Mouse (Mus musculus): ENCODE measurements around the gene Spsb4. TPM values are rescaled to one million over a fixed set of nuclear protein-coding genes. Genes with fewer than 3 reads are reported as not detected.

Gene Spsb4
- polyA plus RNA-seq, 1 experiment from 2014 or later, result 55.5 TPM

DNA sequence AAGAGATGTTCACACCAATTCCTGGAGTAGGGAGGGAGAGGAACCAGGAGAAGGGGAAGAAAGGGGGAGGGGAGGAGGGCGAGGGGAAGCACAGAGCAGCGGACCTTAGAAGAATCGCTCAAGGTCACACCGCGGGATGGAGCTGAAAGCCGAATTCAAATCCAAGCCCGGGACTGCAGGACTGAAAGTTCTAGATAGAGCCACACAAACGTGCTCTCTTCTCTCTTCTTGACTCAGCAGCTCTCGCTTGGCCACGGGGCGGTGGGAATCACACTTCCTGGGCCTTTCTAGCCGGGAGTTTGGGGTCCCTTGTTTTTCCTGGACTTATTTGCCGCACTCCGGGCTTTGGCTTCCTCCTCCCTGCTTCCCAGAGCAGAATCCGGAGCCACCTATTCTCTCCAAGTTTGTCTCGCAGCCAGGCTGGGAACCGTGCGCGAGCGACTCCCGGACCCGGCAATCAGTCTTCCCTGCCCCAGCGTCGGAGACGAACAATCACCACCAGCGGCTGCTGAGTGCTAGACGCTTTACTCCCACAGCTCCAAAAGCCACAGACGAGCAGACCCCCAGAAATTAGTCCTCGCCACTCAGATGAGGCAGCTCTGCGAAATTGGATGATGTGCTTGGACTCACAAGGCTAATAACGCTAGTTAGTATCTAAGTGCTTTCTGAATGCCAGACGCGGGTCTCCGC is 1.4 kb downstream of the Spsb4 start:
- Histone ChIP-seq H3K9ac (peak overlapping the region; percentile 89), H3K27ac (replicated peaks) (peak overlapping the region; percentile 95), H3K4me3 (peak overlapping the region; percentile 72), H3K4me2 (peak overlapping the region; percentile 81), H3K4me1 (peaks cover 61% of the 10 kb centered on the region), H3K9me3 (no peaks in the 10 kb centered on the region), H3K36me3 (no peaks in the 10 kb centered on the region), H3K27me3 (replicated peaks) (peaks cover 5% of the 10 kb centered on the region; the same call in 1 of the 2 replicates)
- WGBS, result under 1% methylated on average over 34 of the region's 34 CpGs
- ATAC-seq (ENCODE audit: extremely low read depth, insufficient number of reproducible peaks, low FRiP score, low TSS enrichment), result no peak

DNA sequence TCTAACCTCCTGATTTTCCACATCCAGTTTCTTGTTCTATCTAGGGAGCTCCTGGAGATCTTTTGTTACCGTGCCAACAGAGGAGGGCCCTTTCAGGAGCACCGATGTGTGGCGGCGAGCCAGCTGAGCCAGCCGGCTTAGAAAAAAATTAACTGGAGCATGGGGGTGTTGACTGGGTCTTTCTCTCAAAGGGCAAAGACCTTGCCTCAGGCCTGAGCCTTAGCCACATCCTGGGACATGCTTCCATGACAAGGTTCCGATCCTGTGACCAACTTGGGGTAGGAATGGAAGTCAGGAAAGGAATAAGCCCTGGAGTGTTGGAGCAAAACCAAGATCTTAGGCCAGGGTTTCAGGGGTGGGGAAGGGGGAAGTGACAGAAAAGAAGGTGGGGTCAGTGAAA is 2.9 kb downstream of the Spsb4 start:
- peak overlapping the region; percentile 81 for H3K4me2 ChIP-seq
- peak overlapping the region; percentile 95 for H3K27ac ChIP-seq (replicated peaks)

DNA sequence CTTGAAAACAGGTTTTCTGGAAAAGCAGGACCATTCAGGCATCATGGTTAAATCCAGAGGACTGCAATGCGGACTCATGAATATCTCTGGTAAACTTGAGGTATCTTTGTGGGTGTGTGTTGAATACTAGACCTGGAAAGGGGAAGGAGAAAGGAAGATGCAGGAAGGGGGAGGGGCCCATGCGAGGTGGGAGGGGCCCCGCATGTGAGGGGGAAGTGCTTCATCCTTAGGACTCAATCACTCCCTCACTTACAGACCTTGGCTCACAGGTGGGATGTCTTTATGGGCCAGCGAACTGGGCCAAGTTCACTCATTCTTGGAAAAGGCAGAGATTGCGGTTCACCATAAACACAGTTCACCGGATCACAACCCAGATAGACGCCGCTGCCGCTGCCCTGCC is 4.9 kb downstream of the Spsb4 start:
- no peak overlapping the region for H3K4me2 ChIP-seq
- H3K9ac ChIP-seq, result peak overlapping the region; percentile 33; the same call in 1 of the 2 replicates
- H3K4me3 ChIP-seq, result no peak overlapping the region
- no peaks in the 10 kb centered on the region for H3K27me3 ChIP-seq (replicated peaks)
- peaks cover 73% of the 10 kb centered on the region for H3K4me1 ChIP-seq
- no peak for ATAC-seq (ENCODE audit: extremely low read depth, insufficient number of reproducible peaks, low FRiP score, low TSS enrichment)
- 79% methylated on average over 9 of the region's 9 CpGs for WGBS
- peak overlapping the region; percentile 54 for H3K27ac ChIP-seq (replicated peaks)
- no peaks in the 10 kb centered on the region for H3K9me3 ChIP-seq
- peaks cover 10% of the 10 kb centered on the region for H3K36me3 ChIP-seq

More for the DNA sequence above, 2.9 kb downstream of the Spsb4 start:
- no peak for ATAC-seq (ENCODE audit: extremely low read depth, insufficient number of reproducible peaks, low FRiP score, low TSS enrichment)
- Histone ChIP-seq H3K4me1 (peaks cover 76% of the 10 kb centered on the region), H3K9ac (peak overlapping the region; percentile 89), H3K4me3 (peak overlapping the region; percentile 72; the same call in 1 of the 2 replicates), H3K9me3 (no peaks in the 10 kb centered on the region), H3K36me3 (no peaks in the 10 kb centered on the region), H3K27me3 (replicated peaks) (peaks cover 5% of the 10 kb centered on the region; the same call in 1 of the 2 replicates)
- WGBS, result 13% methylated on average over 6 of the region's 6 CpGs

DNA sequence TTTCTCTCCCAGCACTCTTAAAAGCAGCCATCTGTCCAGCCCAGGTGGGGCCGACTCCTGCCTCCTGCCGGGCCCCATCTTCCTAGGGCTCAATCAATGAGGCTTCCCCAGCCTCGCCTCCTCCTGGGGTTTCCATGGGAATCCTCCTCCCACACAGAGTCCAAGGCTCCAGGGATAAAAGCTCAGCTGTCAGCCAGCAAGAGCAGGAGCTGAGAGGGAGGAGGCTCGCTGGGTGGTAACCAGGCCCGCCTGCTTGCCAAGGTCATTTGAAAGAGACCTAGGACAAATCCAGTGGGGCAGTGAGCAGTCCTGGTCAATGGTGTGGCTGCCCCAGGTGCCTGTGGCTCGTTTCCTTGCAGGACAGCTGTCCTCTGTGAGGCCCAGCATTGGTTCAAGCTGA is 5.5 kb downstream of the Spsb4 start:
- no peaks in the 10 kb centered on the region for H3K9me3 ChIP-seq
- H3K4me1 ChIP-seq, result peaks cover 73% of the 10 kb centered on the region
- H3K27me3 ChIP-seq (replicated peaks), result no peaks in the 10 kb centered on the region
- peak overlapping the region; percentile 54 for H3K27ac ChIP-seq (replicated peaks)
- peaks cover 14% of the 10 kb centered on the region for H3K36me3 ChIP-seq
- ATAC-seq (ENCODE audit: extremely low read depth, insufficient number of reproducible peaks, low FRiP score, low TSS enrichment), result no peak
- H3K4me2 ChIP-seq, result no peak overlapping the region
- H3K4me3 ChIP-seq, result no peak overlapping the region
- H3K9ac ChIP-seq, result peak overlapping the region; percentile 33
- WGBS, result 18% methylated on average over 6 of the region's 6 CpGs

DNA sequence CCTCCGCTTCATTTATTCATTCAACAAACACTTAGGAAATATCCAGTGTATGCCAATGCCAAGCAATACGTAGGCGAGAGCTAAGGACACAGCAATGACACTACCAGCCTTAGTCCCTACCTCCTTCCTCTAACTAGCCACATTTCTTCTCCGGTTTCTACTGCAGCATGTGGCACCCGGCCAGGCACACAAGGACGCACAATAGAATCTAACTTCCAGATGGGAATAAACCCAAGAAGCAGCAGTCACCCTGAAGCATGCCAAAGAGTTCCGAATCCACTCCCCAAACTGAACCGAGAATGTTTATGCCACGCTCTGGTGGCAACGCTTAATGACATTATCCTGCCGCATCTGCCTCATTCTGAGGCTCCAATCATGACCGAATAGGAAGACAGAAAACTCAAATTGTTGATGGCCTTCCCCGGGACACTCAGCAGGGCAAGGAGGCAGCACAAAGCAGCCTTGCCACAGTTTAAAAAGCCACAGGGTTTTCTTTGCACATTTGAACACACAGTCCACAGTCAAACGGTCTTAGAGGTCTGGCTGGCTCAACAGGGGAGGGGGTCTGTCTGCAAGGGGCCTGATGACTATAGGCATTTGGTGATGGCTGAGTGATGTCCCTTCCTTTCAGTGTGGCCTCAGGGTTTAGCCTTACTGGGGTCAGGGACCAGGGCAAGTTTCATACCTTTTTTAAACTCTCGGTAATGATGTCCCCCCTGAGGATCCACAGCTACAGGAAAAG is 7.0 kb downstream of the Spsb4 start:
- H3K4me2 ChIP-seq, result no peak overlapping the region
- no peaks in the 10 kb centered on the region for H3K27me3 ChIP-seq (replicated peaks)
- H3K27ac ChIP-seq (replicated peaks), result 0 out of 2 replicates have a peak overlapping the region, but pooled peaks have one; percentile 20
- H3K4me3 ChIP-seq, result no peak overlapping the region
- peaks cover 72% of the 10 kb centered on the region for H3K4me1 ChIP-seq
- H3K9ac ChIP-seq, result 0 out of 2 replicates have a peak overlapping the region, but pooled peaks have one; percentile 6
- H3K36me3 ChIP-seq, result peaks cover 19% of the 10 kb centered on the region
- H3K9me3 ChIP-seq, result no peaks in the 10 kb centered on the region
- WGBS, result 77% methylated on average over 15 of the region's 15 CpGs
- no peak for ATAC-seq (ENCODE audit: extremely low read depth, insufficient number of reproducible peaks, low FRiP score, low TSS enrichment)

DNA sequence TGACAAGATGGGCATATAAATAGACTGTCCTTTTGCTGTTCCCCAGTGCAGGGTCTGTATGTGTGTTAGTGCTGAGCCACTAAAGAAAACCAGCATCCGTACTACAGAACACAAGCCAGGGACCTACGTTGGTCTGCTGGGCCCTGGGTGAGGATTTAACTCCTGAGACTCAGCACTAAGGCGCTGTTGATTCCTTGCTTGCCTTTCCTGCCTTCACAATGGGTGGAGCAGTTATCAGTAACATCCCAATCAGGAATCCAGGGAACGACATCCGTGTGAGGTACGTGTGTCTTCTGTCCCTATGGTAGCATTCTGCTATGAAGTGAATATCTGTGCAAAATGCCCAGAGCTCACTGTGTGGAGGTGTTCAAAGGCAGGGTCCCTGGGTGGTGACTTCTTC is 8.2 kb downstream of the Spsb4 start:
- H3K27ac ChIP-seq (replicated peaks), result 0 out of 2 replicates have a peak overlapping the region, but pooled peaks have one; percentile 16
- no peaks in the 10 kb centered on the region for H3K27me3 ChIP-seq (replicated peaks)
- H3K9me3 ChIP-seq, result no peaks in the 10 kb centered on the region
- 63% methylated on average over 6 of the region's 6 CpGs for WGBS
- no peak overlapping the region for H3K9ac ChIP-seq
- no peak for ATAC-seq (ENCODE audit: extremely low read depth, insufficient number of reproducible peaks, low FRiP score, low TSS enrichment)
- no peak overlapping the region for H3K4me2 ChIP-seq
- peaks cover 19% of the 10 kb centered on the region for H3K36me3 ChIP-seq
- peaks cover 60% of the 10 kb centered on the region for H3K4me1 ChIP-seq
- H3K4me3 ChIP-seq, result no peak overlapping the region

DNA sequence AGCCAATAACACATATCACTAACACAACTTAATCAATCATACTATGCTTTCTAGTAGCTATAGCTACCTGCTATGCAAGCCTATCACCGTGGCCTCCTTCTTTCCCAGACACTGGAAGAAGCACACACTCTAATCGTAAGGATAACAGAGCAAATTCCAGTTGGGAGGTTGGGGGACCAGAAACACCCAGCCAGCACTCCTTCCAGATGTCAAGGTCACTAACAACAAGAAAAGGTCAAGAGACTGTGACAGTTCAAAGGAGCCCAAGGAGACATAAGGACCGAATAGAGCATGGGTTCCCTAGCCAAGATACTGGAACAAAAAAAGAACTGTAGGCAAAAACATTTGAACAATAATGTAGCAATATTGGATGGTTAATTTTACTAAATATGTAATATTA is 13.9 kb downstream of the Spsb4 start:
- H3K4me1 ChIP-seq, result peaks cover 41% of the 10 kb centered on the region
- H3K27ac ChIP-seq (replicated peaks), result no peak overlapping the region
- peaks cover 23% of the 10 kb centered on the region for H3K36me3 ChIP-seq
- no peaks in the 10 kb centered on the region for H3K9me3 ChIP-seq
- no peaks in the 10 kb centered on the region for H3K27me3 ChIP-seq (replicated peaks)
- no peak overlapping the region for H3K4me3 ChIP-seq
- 29% methylated on average over 3 of the region's 3 CpGs for WGBS
- no peak for ATAC-seq (ENCODE audit: extremely low read depth, insufficient number of reproducible peaks, low FRiP score, low TSS enrichment)
- no peak overlapping the region for H3K4me2 ChIP-seq
- no peak overlapping the region for H3K9ac ChIP-seq

DNA sequence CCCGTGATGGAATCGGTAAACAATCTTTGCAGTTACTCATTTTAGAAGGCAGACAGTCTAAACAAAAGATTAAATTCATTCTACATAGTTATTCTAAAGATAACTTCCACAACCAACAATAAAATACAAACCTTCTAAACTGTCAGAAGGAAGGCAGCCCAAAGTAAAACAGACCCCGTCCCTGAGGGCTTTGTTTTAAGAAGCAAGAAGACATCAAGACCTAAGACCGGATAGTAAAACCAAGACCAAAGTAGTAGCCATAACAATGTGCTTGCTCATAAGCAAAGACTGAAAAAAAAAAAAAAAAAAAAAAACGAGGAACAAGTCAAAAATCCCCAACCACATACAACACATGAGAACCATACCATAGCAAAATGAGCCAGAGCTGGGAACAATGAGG is 15.5 kb downstream of the Spsb4 start:
- no peak for ATAC-seq (ENCODE audit: extremely low read depth, insufficient number of reproducible peaks, low FRiP score, low TSS enrichment)
- Histone ChIP-seq H3K27ac (replicated peaks) (no peak overlapping the region), H3K36me3 (peaks cover 12% of the 10 kb centered on the region), H3K4me2 (no peak overlapping the region), H3K4me3 (no peak overlapping the region), H3K4me1 (peaks cover 41% of the 10 kb centered on the region), H3K9me3 (no peaks in the 10 kb centered on the region), H3K27me3 (replicated peaks) (no peaks in the 10 kb centered on the region), H3K9ac (no peak overlapping the region)
- WGBS, result 58% methylated on average over 5 of the region's 5 CpGs

DNA sequence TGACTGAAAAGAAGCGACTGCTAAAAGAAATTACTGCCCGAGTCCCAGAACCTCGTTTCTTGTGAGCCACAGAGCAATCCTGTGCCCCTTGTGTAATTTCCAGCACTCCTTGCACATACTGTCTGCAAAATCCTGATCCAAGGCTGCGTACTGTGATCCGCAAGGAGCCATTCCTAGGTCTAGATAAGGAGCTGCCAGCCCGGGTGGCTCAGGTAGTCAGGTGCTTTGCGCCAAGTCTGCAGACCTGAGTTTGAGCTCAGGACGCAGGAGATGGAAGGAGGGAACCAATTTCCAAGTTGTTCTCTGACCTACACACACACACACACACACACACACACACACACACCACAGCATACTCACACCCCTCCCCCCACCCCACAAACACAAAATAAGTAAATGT is 16.0 kb downstream of the Spsb4 start:
- Histone ChIP-seq H3K4me1 (peaks cover 41% of the 10 kb centered on the region), H3K27me3 (replicated peaks) (no peaks in the 10 kb centered on the region), H3K27ac (replicated peaks) (no peak overlapping the region), H3K4me2 (no peak overlapping the region), H3K36me3 (peaks cover 8% of the 10 kb centered on the region), H3K4me3 (no peak overlapping the region), H3K9ac (no peak overlapping the region), H3K9me3 (no peaks in the 10 kb centered on the region)
- ATAC-seq (ENCODE audit: extremely low read depth, insufficient number of reproducible peaks, low FRiP score, low TSS enrichment), result no peak
- 65% methylated on average over 8 of the region's 8 CpGs for WGBS

DNA sequence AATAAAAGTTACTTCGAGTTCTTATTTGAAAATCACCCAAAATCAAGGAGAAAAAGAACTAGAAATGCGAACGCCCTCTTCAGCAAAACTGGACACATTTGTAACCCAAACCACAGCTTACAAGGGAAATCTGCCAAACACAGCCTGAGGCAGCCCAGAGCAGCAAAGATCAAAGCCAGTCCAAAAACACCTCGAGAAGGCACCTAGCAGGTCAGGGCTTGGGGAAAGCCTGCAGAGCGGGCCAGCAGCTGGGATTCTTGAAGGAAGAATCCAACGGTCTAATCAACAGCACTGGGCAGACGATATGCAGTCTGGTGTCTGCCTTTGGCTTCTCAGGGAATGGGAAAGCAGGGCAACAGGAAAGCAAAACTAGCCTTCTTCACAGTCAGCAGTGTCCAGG is 16.6 kb downstream of the Spsb4 start:
- no peaks in the 10 kb centered on the region for H3K27me3 ChIP-seq (replicated peaks)
- peaks cover 8% of the 10 kb centered on the region; the same call in 1 of the 2 replicates for H3K36me3 ChIP-seq
- H3K4me1 ChIP-seq, result peaks cover 36% of the 10 kb centered on the region
- H3K9ac ChIP-seq, result no peak overlapping the region
- no peaks in the 10 kb centered on the region for H3K9me3 ChIP-seq
- no peak overlapping the region for H3K4me3 ChIP-seq
- no peak for ATAC-seq (ENCODE audit: extremely low read depth, insufficient number of reproducible peaks, low FRiP score, low TSS enrichment)
- 44% methylated on average over 7 of the region's 7 CpGs for WGBS
- no peak overlapping the region for H3K4me2 ChIP-seq
- peak overlapping the region; percentile 15; the same call in 1 of the 2 replicates for H3K27ac ChIP-seq (replicated peaks)

DNA sequence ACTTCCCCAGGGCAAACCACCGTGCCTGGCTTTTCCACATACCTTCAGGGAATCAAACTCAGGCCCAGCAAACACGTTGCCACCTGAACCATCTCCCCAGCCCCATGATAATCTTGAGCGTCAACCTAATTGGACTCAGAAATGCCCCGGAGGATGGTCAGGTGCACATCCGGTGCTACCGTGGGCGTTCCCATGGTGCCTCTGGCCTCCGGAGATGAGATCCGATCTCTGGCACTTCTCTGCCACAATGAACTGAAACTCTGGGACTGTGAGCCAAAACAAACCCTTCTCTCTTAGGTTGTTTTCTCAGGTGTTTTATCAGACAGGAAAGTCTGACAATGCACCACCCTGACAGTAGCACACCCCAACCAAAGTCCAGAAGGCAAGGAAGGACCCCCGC is 17.2 kb downstream of the Spsb4 start:
- 76% methylated on average over 10 of the region's 10 CpGs for WGBS
- H3K27ac ChIP-seq (replicated peaks), result no peak overlapping the region
- no peak overlapping the region for H3K9ac ChIP-seq
- no peaks in the 10 kb centered on the region for H3K27me3 ChIP-seq (replicated peaks)
- peaks cover 36% of the 10 kb centered on the region for H3K4me1 ChIP-seq
- peaks cover 8% of the 10 kb centered on the region; the same call in 1 of the 2 replicates for H3K36me3 ChIP-seq
- no peak for ATAC-seq (ENCODE audit: extremely low read depth, insufficient number of reproducible peaks, low FRiP score, low TSS enrichment)
- H3K4me3 ChIP-seq, result no peak overlapping the region
- H3K4me2 ChIP-seq, result no peak overlapping the region
- no peaks in the 10 kb centered on the region for H3K9me3 ChIP-seq

Measured in heart, embryonic 13.5 days (tissue).